Mouse (Mus musculus) heart, adult 9 months (tissue): ENCODE data around the gene Pck1.
A peak's percentile ranks its signal among the peaks of the same experiment; 100 is the strongest.
"Not testable (repeated sequence)": the region's sequence is repeated elsewhere in the genome, so short reads cannot be mapped to it uniquely, and the experiment has no call there.

Source experiments
- DNase-seq, 2 experiments: peaks; one replicate each; pipeline ENCODE4 v3.0.0; 2022; ENCODE audit warnings: low spot score in 2 of 2

Pck1 gene

DNA sequence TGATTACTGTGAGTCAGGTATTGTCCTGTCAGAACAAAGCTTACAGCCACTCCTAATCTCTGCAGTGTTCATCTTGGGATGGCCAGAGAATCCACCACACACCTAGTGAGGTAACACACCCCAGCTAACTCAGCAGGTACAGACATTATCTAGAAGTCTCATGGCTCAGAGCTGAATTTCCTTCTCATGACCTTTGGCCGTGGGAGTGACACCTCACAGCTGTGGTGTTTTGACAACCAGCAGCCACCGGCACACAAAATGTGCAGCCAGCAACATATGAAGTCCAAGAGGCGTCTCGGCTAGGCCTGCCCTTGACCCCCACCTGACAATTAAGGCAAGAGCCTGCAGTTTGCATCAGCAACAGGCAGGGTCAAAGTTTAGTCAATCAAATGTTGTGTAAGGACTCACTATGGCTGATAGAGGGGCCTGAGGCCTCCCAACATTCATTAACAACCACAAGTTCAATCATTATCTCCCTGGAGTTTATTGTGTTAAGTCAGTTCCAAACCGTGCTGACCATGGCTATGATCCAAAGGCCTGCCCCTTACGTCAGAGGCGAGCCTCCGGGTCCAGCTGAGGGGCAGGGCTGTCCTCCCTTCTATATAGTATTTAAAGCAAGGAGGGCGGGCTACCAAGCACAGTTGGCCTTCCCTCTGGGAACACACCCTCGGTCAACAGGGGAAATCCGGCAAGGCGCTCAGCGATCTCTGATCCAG is at the start of gene Pck1:
Gene Pck1, plus strand, starts transcription at position 613 of the 716 bp plus-strand sequence.
- DNase-seq, result no peak

DNA sequence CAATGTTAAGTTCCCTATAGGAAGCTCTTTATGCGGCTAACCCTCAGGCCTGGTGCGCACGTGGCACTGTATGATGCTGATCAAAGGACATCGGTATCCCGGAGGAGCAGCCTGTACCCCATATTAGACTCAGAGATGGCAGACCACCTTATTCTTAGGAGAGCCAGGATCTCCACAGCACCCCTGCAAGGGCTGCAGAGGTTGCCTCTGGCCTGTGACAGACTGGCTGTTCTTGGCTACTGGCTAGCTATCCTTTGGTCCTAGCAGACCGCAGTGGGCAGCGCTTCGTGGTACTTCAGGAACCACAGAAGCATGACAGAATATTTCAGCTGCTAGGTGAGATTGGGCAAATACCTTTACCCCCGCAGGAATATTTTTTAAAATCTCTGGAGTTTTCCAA is 46.4 kb upstream of the Pck1 start:
- DNase-seq, result no peak

DNA sequence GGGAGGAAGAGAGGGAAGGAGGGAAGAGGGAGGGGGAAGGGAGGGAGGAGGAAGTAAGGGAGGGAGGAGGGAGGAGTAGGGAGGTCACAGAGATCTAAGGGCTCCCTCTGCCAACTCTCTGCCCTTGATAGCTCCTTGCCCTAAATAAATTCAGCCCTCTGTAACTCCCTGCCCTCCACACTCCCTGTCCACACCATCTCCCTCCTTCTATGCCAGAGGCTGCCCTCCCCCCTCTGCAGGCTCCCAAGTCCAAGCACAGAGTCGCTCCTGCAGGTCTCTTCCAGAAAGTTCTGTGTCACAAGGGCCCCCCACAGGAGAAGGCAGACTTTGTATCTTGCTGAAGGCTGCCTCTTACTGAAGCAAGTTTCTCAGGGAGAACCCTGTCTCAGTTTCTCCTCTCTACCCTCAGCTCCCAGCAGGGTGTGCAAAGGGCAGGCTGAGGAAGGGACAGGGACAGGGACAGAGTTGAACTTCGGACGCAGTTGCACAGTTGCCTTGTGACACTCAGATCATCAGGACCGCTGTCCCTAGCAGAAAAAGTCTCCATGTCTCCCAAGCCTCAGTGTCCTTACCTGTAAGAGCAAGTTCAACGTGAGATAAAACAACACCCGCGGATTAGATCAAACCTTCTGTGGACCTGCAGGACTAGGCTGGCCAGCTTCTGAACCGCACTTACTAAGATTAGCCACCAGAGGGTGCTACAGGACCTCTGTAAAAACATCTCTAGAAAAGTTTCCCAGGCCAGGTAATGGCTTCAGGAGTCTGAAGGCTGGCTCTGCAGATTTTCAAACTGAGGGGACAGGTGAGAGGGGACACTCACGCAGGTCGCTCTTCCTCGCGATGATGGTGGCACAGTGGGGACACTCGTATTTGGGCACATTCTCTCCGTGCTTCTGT is 45.7 kb upstream of the Pck1 start:
- DNase-seq, result peak; percentile 37 to 53

DNA sequence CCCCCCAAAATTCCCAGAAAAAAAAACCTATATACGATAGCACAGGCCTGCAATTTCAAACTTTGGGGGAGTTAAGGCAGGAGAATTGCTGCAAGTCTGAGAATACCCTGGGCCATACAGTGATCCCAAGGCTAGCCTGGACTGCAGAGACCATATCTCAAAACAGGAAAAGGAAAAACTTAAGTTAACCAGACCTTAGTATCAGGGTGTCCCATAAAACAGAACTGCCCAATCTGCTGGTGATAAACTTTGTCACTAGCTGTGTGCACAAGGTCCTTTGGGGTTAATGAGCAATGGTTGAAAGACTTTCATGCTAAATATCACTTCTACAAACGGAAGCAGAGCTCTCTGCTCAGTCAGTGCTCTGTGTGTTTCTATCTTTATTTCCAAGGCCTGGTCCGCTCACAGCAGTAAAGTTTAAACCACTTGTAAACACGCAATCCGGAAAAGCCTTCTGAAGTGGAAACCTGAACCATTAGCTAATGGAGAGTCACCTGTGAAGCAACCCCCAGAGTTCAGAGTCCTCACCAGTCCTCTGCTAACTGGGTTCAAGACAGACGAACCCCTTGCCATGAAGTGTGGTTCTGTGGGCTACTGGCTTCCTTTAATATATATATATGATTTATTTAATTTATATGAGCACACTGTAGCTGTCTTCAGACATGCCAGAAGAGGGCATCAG is 44.2 kb upstream of the Pck1 start:
- no peak for DNase-seq

- no peak for DNase-seq
Measured at GRCm38 (mm10) chr2:173109510-173109909, 43.3 kb upstream of the Pck1 start.

- DNase-seq, result no peak
Measured at GRCm38 (mm10) chr2:173110571-173110970, 42.3 kb upstream of the Pck1 start.

DNA sequence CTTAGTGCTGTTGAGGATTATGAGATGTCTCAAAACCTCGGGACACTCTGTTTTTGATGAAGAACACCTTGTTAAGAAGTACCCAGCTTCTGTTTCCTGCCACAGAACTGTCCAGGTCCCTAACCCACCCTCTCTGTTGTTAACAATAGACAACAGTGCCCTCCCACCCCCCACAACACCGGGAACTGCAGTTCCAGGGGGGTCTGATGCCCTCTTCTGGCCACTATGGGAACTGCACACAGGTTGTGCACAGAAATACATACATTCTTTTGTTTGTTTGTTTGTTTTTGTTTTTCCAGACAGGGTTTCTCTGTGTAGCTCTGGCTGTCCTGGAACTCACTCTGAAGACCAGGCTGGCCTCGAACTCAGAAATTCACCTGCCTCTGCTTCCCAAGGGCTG is 39.1 kb upstream of the Pck1 start:
- DNase-seq, result not testable (repeated sequence)

DNA sequence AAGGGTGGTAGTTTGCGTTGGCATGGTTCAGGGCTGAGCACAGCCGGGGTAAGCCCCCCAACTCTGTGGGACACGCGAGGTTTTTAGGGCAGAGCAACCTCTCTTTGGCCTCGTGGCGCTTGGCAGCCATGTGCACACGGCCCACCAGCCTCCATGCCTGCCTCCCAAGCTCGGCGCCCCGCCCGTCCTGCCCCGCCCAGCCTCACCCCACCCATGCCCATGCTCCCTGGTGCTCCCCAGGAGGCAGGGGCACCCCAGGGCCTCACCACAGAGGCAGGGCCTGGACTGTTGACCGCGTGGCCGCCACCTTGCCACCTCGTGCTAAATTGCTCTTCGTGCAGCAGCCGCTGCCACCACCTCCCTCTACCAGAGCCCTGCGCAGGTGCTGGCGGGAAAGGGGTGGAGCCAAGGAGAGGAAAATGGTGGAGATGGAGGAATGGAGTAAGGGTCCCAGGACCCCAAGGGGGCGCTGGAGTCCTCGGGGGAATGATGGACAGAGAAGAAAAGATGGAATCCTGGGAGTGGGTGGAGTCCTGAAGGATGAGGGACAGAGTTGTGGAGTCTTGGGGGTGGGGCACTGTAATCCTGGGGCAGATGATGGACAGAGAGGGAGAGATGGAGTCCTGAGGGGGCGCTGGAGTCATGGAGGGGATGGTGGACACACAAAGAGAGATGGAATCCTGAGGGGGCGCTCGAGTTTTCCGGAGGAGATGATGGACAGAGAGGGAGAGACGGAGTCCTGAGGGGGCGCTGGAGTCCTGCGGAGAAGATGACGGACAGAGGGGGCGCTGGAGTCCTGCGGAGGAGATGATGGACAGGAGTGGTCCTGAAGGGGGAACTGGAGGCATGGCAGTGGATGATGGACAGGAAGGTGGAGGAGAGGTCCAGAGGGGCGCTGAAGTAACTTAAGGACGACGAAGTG is 33.6 kb upstream of the Pck1 start, which contains the start of gene Ctcfl:
Gene Ctcfl, minus strand, starts transcription at position 503 of the 922 bp plus-strand sequence.
- no peak for DNase-seq

GRCm38 (mm10) chr2:173120117-173120516 is 32.7 kb upstream of the Pck1 start:
- DNase-seq, result not testable (repeated sequence)

GRCm38 (mm10) chr2:173124022-173124735 is 28.7 kb upstream of the Pck1 start:
- DNase-seq, result no peak

DNA sequence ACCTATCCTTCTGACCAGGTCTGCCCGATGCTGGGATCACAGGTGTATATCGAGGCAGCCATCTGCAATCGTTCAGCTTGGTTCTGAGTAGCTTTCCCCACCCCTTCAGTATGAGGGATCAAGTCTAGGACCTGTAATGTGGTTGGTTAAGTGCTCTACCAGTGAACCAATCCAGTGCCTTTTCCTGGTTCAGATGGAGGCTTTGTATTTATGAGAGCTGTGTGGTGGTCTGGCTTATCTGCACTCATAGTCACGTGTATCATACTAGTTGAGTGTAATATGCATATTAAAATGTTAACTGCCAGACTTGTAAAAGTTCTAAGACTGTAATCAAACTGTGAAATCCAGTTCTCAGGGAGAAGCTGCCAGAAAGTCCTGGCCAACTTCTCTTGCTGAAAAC is 26.5 kb upstream of the Pck1 start:
- no peak for DNase-seq

DNA sequence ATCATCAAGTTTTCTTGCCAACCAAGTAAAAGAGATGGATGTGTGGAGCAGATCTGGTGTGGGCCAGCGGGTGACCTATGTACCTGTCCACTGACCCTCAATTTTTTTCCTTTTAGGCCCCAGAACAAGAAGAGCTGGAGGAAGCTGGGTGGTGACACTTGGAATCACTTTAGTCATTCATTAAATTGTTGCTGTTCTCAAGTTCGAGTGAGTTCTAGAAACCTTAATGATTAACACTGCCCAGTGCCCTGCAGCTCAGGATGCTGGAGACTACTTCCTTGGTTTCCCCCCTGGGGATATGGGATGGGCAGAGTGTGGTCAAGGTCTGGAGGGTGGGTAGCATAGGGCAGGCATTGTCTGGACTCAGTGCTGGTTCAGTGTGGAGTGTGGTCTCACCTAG is 23.7 kb upstream of the Pck1 start:
- DNase-seq, result no peak

- no peak for DNase-seq
Measured at GRCm38 (mm10) chr2:173132262-173132661, 20.6 kb upstream of the Pck1 start.

DNA sequence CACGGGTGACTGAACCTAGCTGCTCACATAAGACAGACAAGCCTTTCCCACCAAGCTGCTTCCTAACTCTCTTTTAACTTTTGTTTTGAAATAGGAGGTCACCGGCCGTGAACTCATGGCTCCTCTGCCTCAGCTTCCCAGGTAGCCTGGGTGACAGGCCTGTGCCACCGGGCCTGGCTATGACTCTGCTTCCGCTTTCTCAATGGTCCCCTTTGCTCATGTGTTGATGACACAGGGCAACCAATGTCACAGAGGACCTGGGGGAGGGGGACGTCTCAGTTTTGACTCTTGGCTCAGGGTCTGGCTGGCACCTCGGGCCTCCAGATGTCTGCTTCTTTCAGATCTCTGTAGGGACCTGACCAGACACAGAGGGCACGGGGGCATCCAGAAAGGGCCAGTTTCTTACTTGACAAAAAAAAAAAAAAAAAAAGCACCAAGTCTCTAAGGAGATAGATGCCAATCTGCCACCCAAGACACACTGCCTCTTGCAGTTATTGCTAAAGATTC is 20.0 kb upstream of the Pck1 start:
- DNase-seq, result no peak

- DNase-seq, result peak in 1 of 2 experiments; percentile 5
Measured at GRCm38 (mm10) chr2:173134695-173135094, 18.2 kb upstream of the Pck1 start.

DNA sequence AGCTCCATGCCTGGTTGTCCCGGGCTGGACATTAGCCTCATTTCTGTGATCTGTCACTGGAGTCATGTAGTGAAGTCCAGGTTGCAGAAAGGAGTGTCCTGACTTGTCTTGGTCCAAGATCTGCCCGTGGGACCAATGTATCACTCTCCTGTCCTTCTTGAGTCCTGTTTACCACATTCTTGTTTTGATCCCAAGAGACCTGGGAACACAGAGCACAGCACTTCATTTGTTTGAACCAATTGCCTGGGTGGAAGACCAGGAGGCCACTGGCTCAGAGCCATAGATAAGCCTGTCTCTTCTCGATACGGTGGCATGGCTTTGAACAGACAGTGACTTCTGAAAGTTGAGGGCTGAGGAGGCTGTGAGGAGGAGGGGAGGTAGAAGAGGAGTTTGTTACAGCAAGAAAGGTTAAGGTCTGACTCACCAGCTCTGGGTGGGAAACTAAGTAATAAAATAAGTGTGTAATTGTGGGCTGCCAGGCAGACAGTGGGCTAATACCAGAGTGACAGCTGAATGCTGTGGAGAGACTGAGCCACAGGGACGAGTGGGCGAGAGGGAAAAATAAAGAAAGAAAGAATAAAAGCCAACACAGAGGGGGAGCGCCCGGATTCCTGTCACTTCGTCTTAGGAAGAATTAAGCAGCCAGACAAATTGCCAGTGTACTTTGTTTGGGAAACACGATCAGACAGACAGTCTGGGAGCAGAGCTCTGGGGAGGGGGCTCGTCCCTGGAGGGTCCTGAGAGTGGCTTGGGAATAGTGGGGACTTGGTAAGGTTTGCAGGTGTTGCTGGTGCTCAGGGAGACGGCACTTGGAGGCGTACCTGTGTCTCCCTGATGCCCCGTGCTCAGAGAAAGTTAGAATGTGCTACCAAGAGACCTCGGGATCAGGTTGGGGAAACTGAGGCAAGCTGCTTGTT is 14.3 kb upstream of the Pck1 start:
- DNase-seq, result no peak

DNA sequence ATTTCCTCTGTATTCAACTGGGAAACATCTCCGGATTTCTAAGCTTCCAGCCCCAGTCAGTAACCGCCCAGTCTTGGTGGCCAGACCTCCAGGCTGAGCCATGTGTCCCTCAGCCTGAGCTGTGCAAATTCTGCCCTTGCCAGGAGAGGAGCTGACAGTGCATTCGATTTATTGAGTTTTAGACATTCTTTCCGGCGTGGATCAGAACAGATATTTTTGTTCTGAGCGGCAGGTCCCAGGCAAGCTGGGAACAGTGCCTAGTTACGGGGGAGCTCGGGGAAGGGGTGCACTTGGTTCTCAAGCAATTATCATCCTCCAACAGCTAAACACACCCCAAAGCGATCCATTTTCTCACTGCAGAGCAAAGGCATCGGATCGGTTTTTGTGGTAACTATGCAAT is 9.2 kb upstream of the Pck1 start:
- no peak for DNase-seq

DNA sequence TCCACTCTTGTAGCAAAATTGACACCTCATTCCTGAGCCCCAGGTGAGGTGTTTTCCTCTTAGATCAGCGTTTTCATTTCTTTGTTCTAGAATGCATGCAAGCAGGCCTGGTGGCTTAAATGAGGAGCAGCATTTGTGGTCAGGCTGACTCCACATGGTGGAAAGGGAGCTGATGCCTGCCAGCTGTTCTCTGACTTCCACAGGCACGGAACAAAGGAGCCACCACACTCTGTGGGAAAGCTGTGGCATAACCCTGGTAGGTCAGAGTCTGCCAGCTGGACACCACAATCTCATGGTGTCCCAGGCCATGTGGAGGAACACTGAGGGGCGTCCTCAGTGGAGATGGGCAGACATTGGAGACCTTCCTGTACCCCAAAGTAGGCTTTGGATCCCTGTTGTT is 7.0 kb upstream of the Pck1 start:
- no peak for DNase-seq

DNA sequence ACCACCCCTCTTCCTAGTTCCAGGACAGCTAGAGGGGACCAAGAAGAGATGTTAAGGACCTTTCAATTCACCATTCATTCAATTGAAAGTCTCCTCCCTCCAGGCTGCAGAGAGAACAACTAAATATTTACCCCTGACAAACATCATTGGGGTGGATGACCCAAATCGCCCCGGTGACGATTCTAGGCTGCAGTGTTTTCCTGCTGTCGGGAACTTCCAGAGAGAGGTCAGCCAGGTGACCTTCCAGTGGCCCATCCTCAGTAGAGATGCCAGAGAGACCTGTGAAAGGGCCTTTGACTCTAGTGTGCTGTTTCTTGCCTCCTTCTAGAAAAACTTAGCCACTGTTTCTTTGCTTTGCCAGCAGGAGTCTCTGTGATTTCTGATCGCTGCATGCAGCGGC is 6.1 kb upstream of the Pck1 start:
- DNase-seq, result no peak
